In the genomic region with DNA sequence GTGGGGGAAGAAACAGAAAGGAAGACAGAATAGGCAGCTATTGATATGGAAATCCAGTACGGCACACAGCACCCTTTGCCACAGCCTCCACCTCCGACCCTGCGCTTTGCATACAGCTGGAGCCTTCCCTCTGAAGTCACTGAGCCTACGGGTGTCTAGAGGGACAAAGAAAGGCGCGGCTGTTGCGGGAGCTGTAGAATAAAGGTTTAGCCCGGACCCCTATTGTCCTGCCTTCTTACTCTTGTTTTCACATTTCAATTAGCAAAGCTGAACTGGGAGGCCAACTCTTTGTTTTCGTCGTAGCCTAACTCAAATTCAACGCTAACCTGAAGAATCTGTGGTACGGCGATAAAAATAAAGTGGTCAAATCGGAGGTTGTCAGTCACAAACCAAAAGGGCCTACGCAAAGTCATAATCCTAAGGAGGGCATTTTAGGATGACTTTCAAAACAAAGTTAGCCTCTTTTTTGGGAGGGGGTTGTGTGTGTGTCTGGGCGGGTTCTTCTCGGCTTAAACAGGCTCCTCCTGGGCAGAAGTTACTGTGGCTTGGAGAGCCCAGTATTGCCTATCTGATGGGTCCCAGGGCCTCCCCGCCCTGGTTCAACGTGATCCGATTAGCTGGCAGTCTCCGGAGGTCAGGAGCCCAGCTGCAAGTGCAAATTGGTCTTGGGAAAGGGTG, we compare ENCODE assay signal across 10 mouse cellular contexts. TPM values are rescaled to one million over a fixed set of nuclear protein-coding genes. Genes with fewer than 3 reads are reported as not detected.
DNase-seq lines count a peak whose midpoint lies in the region; ATAC-seq and TF ChIP-seq lines count a peak whose summit lies in the region.
"Had no signal": no experiment of that assay in that cellular context is flagged by ENCODE, and none has a peak within 500 bp of the region (broad histone marks: within the 10 kb centered on the region; RNA-seq: fewer than 3 reads in every experiment).

No protein-coding gene starts in this region.

- H3K27ac ChIP-seq in limb, embryonic 14.5 days (replicated peaks; ENCODE audit: low read depth, low read length) = no peak overlapping the region
- H3K27ac ChIP-seq: macrophage had no signal

- H3K9ac ChIP-seq in limb, embryonic 14.5 days (ENCODE audit: low read depth, low read length, severe bottlenecking) = peak overlapping the region; percentile 3; the same call in 1 of the 2 replicates

- TF ChIP-seq POLR2A in limb, embryonic 14.5 days (IDR thresholded peaks at IDR 0.05; ENCODE audit: borderline replicate concordance, extremely low read depth, insufficient read depth, insufficient read length) = no peak

- 0 out of 2 replicates have a peak, but pooled peaks cover 11% of the 10 kb centered on the region for H3K27me3 ChIP-seq in limb, embryonic 14.5 days (ENCODE audit: control insufficient read depth, insufficient read depth, low read length)

- intact Hi-C loops in gastrocnemius, postnatal 14 days (cut with DNase I; ENCODE audit: low total_unique reads) = no loop called here

- ATAC-seq in granulocyte monocyte progenitor cell, adult 5-6 weeks (replicated peaks; ENCODE audit: poor library complexity, severe bottlenecking) = peak; percentile 27
- ATAC-seq in limb, embryonic 14.5 days (ENCODE audit: low FRiP score, low read depth) = no peak

- H3K4me2 ChIP-seq in limb, embryonic 14.5 days (replicated peaks; ENCODE audit: low read depth, low read length, severe bottlenecking) = peak overlapping the region; percentile 18

- H3K4me3 ChIP-seq in limb, embryonic 14.5 days (replicated peaks; ENCODE audit: low read length) = peak overlapping the region; percentile 9; the same call in 1 of the 2 replicates

- peak; percentile 22 to 55 for DNase-seq in kidney, postnatal 4 days
- DNase-seq in kidney, adult 9 months = no peak
- no peak for DNase-seq in limb, embryonic 14.5 days (ENCODE audit: low spot score)
- DNase-seq in retina, adult 2 months (ENCODE audit: low read depth, low spot score) = peak; percentile 71
- no peak for DNase-seq in cerebellum, adult 9-10 months
- DNase-seq in cerebellum, adult 9-11 months = no peak
- no peak for DNase-seq in gastrocnemius, postnatal 14 days

- no peaks in the 10 kb centered on the region for H3K9me3 ChIP-seq in limb, embryonic 14.5 days (ENCODE audit: control insufficient read depth, low read length)

- H3K36me3 ChIP-seq in limb, embryonic 14.5 days (ENCODE audit: control insufficient read depth, insufficient read depth, low read length) = no peaks in the 10 kb centered on the region

- WGBS in limb, embryonic 14.5 days = 18% methylated on average over 21 of the region's 21 CpGs

- no peaks in the 10 kb centered on the region; the same call in 1 of the 2 replicates for H3K4me1 ChIP-seq in limb, embryonic 14.5 days (ENCODE audit: control insufficient read depth, insufficient read depth, low read length)

RNA-seq across cellular contexts. Expression of a gene that starts 30.4 kb away (rescaled TPM):
- not detected in 2 replicates for total RNA-seq in granulocyte monocyte progenitor cell, adult 5-6 weeks (2014; fragmentation: Nextera tagmentation)
- not detected in 2 replicates for total RNA-seq in granulocyte monocyte progenitor cell, adult 5-6 weeks (2017)
- 6.7 and 7.8 TPM in 2 replicates for polyA plus RNA-seq in limb, embryonic 14.5 days (2012; rRNA removed)
- polyA plus RNA-seq in limb, embryonic 14.5 days (2014; fragmentation: Nextera tagmentation; extraction: Ambion mirVana) = 4.7 and 5.3 TPM in 2 replicates
- total RNA-seq in gastrocnemius, postnatal 14 days (2021) = 1 to 10 TPM; 7.6 to 9.2 TPM
- total RNA-seq: MEL had no signal
- polyA plus RNA-seq: macrophage had no signal

RNA-seq across cellular contexts. Expression of a gene that starts 39.6 kb away (rescaled TPM):
- total RNA-seq in granulocyte monocyte progenitor cell, adult 5-6 weeks (2014; fragmentation: Nextera tagmentation) = 17.8 and 19.6 TPM in 2 replicates
- total RNA-seq in granulocyte monocyte progenitor cell, adult 5-6 weeks (2017) = 19.5 and 27.4 TPM in 2 replicates
- 79.3 and 88.3 TPM in 2 replicates for polyA plus RNA-seq in limb, embryonic 14.5 days (2012; rRNA removed)
- 57.5 and 62.1 TPM in 2 replicates for polyA plus RNA-seq in limb, embryonic 14.5 days (2014; fragmentation: Nextera tagmentation; extraction: Ambion mirVana)
- 100 to 1,000 TPM in 1 of 2 experiments, 10 to 100 TPM in 1; 96.2 to 130 TPM for total RNA-seq in gastrocnemius, postnatal 14 days (2021)

Comparison
In these comparisons a context has a peak if more than half of its experiments do, and no peak if none do; other contexts are left out.
1. DNase-seq: peak in kidney, postnatal 4 days (2 of 2) and retina, adult 2 months (single experiment); none in kidney, adult 9 months (single experiment), limb, embryonic 14.5 days (single experiment), cerebellum, adult 9-10 months (single experiment), cerebellum, adult 9-11 months (single experiment) and gastrocnemius, postnatal 14 days (single experiment).
2. RNA of a gene that starts 30.4 kb away (total RNA-seq): 7.6 to 9.2 TPM in gastrocnemius, postnatal 14 days; not detected in granulocyte monocyte progenitor cell, adult 5-6 weeks; every median in the first group is over 4 times any median in the second.